10 mouse cellular contexts compared by ENCODE assay signal in the genomic region with DNA sequence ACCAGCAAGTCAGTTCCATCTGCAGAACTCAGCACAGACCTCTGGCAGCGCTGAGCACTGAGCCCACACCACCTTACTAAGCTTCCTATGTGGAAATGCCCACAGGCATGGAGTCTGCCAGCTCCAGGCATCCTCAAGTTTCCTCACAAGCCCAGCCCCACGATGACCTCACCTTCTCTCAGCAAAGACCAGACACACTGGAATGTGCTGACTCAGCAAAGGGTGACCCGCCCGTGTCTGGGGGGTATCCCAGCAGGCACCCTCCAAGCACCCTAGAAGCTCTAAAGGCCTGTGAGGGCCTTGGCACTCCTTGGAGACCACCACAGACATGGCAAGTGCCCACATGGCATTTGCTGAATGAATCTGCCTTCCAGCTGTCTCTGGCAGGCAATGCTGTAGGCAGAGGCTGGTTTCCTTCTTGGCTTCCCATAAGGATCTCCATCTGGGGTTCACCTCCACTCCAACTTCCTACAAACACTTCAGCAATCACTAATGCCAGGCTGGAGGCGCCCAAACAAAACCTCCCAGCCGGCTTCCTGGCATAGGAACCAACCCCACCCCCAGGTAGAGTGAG. TPM values are rescaled to one million over a fixed set of nuclear protein-coding genes. Genes with fewer than 3 reads are reported as not detected.
DNase-seq lines count a peak whose midpoint lies in the region; ATAC-seq and TF ChIP-seq lines count a peak whose summit lies in the region.
"Had no signal": no experiment of that assay in that cellular context is flagged by ENCODE, and none has a peak within 500 bp of the region (broad histone marks: within the 10 kb centered on the region; RNA-seq: fewer than 3 reads in every experiment).

No protein-coding gene starts in this region.

- H3K27ac ChIP-seq in ES-E14 (ENCODE audit: insufficient read depth, low read depth, low read length, poor library complexity, severe bottlenecking), result no peak overlapping the region
- H3K27ac ChIP-seq in embryonic facial prominence, embryonic 10.5 days (replicated peaks), result peak overlapping the region; percentile 3; the same call in 1 of the 2 replicates
- no peak overlapping the region for H3K27ac ChIP-seq in hindbrain, embryonic 11.5 days (ENCODE audit: low read depth, low read length)
- H3K27ac ChIP-seq: liver, embryonic 13.5 days had no signal

- ATAC-seq in megakaryocyte progenitor cell, adult 5-6 weeks (replicated peaks; ENCODE audit: poor library complexity), result no peak
- ATAC-seq in megakaryocyte, adult 5-6 weeks (ENCODE audit: poor library complexity, severe bottlenecking), result no peak
- ATAC-seq in hindbrain, embryonic 11.5 days (ENCODE audit: low FRiP score), result no peak
- ATAC-seq: hindbrain, embryonic 16.5 days had no signal

- peak; percentile 40 for DNase-seq in kidney, postnatal 10 days
- no peak for DNase-seq in kidney, adult 11 months
- DNase-seq in ES-E14 (ENCODE audit: low read depth, low spot score), result no peak
- no peak for DNase-seq in embryonic facial prominence, embryonic 10.5 days (ENCODE audit: low spot score)
- peak; percentile 71 for DNase-seq in lung, postnatal 10 days
- DNase-seq in hindbrain, embryonic 11.5 days (ENCODE audit: low spot score), result no peak
- DNase-seq: liver, embryonic 13.5 days had no signal

- H3K9ac ChIP-seq in ES-E14 (ENCODE audit: insufficient read depth, low read depth, low read length, poor library complexity, severe bottlenecking), result no peak overlapping the region
- no peak overlapping the region for H3K9ac ChIP-seq in hindbrain, embryonic 11.5 days (ENCODE audit: low read depth, low read length)
- H3K9ac ChIP-seq: liver, embryonic 13.5 days had no signal

- 77% methylated on average over 6 of the region's 6 CpGs for WGBS in embryonic facial prominence, embryonic 10.5 days
- 77% methylated on average over 6 of the region's 6 CpGs for WGBS in hindbrain, embryonic 11.5 days

- H3K9me3 ChIP-seq in ES-E14 (ENCODE audit: control insufficient read depth, insufficient read depth, low read depth, low read length), result no peaks in the 10 kb centered on the region
- no peaks in the 10 kb centered on the region for H3K9me3 ChIP-seq in embryonic facial prominence, embryonic 10.5 days
- H3K9me3 ChIP-seq in hindbrain, embryonic 11.5 days (ENCODE audit: control insufficient read depth, low read length), result no peaks in the 10 kb centered on the region
- H3K9me3 ChIP-seq: liver, embryonic 13.5 days had no signal

- H3K4me3 ChIP-seq in ES-E14 (ENCODE audit: insufficient read depth in 1 of 2, low read depth in 1 of 2, low read length in 2 of 2, poor library complexity in 1 of 2, severe bottlenecking in 1 of 2), result no peak overlapping the region
- H3K4me3 ChIP-seq in embryonic facial prominence, embryonic 10.5 days, result no peak overlapping the region
- H3K4me3 ChIP-seq in hindbrain, embryonic 11.5 days (ENCODE audit: low read depth, low read length), result no peak overlapping the region
- H3K4me3 ChIP-seq: liver, embryonic 13.5 days had no signal

- H3K36me3 ChIP-seq in ES-E14 (ENCODE audit: control insufficient read depth, insufficient read depth, low read length, poor library complexity, severe bottlenecking), result no peaks in the 10 kb centered on the region
- no peaks in the 10 kb centered on the region for H3K36me3 ChIP-seq in embryonic facial prominence, embryonic 10.5 days (replicated peaks)
- no peaks in the 10 kb centered on the region for H3K36me3 ChIP-seq in hindbrain, embryonic 11.5 days (ENCODE audit: control insufficient read depth, insufficient read depth, low read length)
- H3K36me3 ChIP-seq: liver, embryonic 13.5 days had no signal

- H3K4me1 ChIP-seq in ES-E14 (ENCODE audit: control insufficient read depth in 2 of 2, insufficient read depth in 2 of 2, low read length in 2 of 2, poor library complexity in 1 of 2), result peaks cover 0 to 12% of the 10 kb centered on the region in 2 experiments; a peak in 1 of 4 replicates
- peaks cover 70% of the 10 kb centered on the region for H3K4me1 ChIP-seq in embryonic facial prominence, embryonic 10.5 days
- H3K4me1 ChIP-seq in hindbrain, embryonic 11.5 days (replicated peaks; ENCODE audit: control insufficient read depth, insufficient read depth, low read length), result 0 out of 2 replicates have a peak, but pooled peaks cover 1% of the 10 kb centered on the region
- H3K4me1 ChIP-seq: liver, embryonic 13.5 days had no signal

- in situ Hi-C loops in ES-E14 (cut with MboI; ENCODE audit: low sequenced_read_pairs in 2 of 2, unreplicated experiment in 2 of 2), result no loop called here

- no peak overlapping the region for H3K4me2 ChIP-seq in hindbrain, embryonic 11.5 days (replicated peaks; ENCODE audit: low read depth, low read length)
- H3K4me2 ChIP-seq: liver, embryonic 13.5 days had no signal

- H3K27me3 ChIP-seq in embryonic facial prominence, embryonic 10.5 days (replicated peaks; ENCODE audit: low read depth, poor library complexity, severe bottlenecking), result 0 out of 2 replicates have a peak, but pooled peaks cover 7% of the 10 kb centered on the region
- H3K27me3 ChIP-seq in hindbrain, embryonic 11.5 days (ENCODE audit: control insufficient read depth, insufficient read depth, low read length), result no peaks in the 10 kb centered on the region
- H3K27me3 ChIP-seq: liver, embryonic 13.5 days had no signal

TF ChIP-seq in ES-E14, 5 proteins besides CTCF, POLR2A, EP300 and RAD21:
- TF ChIP-seq MAFK (IDR thresholded peaks at IDR 0.05; ENCODE audit: insufficient read depth, low read depth, low read length) (peak; percentile 99), ZC3H11A (IDR thresholded peaks at IDR 0.05; ENCODE audit: borderline replicate concordance, low read depth, low read length) (no peak), CHD2 (IDR thresholded peaks at IDR 0.05; ENCODE audit: low read depth, low read length) (no peak), HCFC1 (IDR thresholded peaks at IDR 0.05; ENCODE audit: borderline replicate concordance, insufficient read depth, low read length) (no peak), ZNF384 (IDR thresholded peaks at IDR 0.05; ENCODE audit: low read depth, low read length) (no peak)

RNA-seq across cellular contexts. Expression of a gene that starts 17.9 kb away (rescaled TPM):
- total RNA-seq in ES-E14 (2012; rRNA removed), result 4.7 and 5.4 TPM in 2 replicates
- 7.0 and 8.7 TPM in 2 replicates for polyA plus RNA-seq in embryonic facial prominence, embryonic 10.5 days (2016; fragmentation: Nextera tagmentation; extraction: Ambion mirVana)
- not detected in 2 replicates for total RNA-seq in megakaryocyte progenitor cell, adult 5-6 weeks (2015)
- not detected in 2 replicates for total RNA-seq in megakaryocyte progenitor cell, adult 5-6 weeks (2017)
- total RNA-seq in megakaryocyte, adult 5-6 weeks (2015), result 0.21 TPM in 1 of 2 replicates, not detected in the other
- total RNA-seq in megakaryocyte, adult 5-6 weeks (2017), result 0.16 and 0.22 TPM in 2 replicates
- 4.1 and 6.0 TPM in 2 replicates for polyA plus RNA-seq in hindbrain, embryonic 11.5 days (2014; fragmentation: Nextera tagmentation; extraction: Ambion mirVana)

Comparison
In these comparisons a context has a peak if more than half of its experiments do, and no peak if none do; other contexts are left out.
1. DNase-seq: peak in kidney, postnatal 10 days (single experiment) and lung, postnatal 10 days (single experiment); none in kidney, adult 11 months (single experiment), ES-E14 (single experiment), embryonic facial prominence, embryonic 10.5 days (single experiment) and hindbrain, embryonic 11.5 days (single experiment).